Mouse (Mus musculus) forebrain, embryonic 14.5 days (tissue): Measurements from ENCODE around the gene Tubb5. TPM values are rescaled to one million over a fixed set of nuclear protein-coding genes. Genes with fewer than 3 reads are reported as not detected.

Experiments used
- ATAC-seq: fragments of 200-750 bp; cut with Nextera tagmentation; 2 replicates; pipeline ENCODE4 v1.8.0; 2017; ENCODE audit warnings: mild to moderate bottlenecking, moderate library complexity
- DNase-seq: peaks from one replicate; pipeline ENCODE4 v3.0.0-alpha.2; 2015; ENCODE audit warnings: low spot score
- H3K27ac ChIP-seq: fragments of 300-500 bp; sonication (generic); 2 replicates; pipeline ENCODE4 v1.5.1; 2014; ENCODE audit warnings: low read depth, mild to moderate bottlenecking, control low read depth, low read length, moderate library complexity
- H3K27me3 ChIP-seq: fragments of 300-500 bp; sonication (generic); replicated peaks from 2 replicates; pipeline ENCODE4 v1.6.1; 2014; ENCODE audit warnings: low read length, control low read depth, mixed read lengths; ENCODE audit not compliant: control insufficient read depth, insufficient read depth
- H3K36me3 ChIP-seq: fragments of 300-500 bp; sonication (generic); 2 replicates; pipeline ENCODE4 v1.6.1; 2014; ENCODE audit warnings: low read length, control low read depth; ENCODE audit not compliant: control insufficient read depth, insufficient read depth
- H3K4me1 ChIP-seq: fragments of 300-500 bp; sonication (generic); 2 replicates; pipeline ENCODE4 v1.6.1; 2014; ENCODE audit warnings: antibody characterized with exemption, low read length, control low read depth; ENCODE audit not compliant: control insufficient read depth, insufficient read depth
- H3K4me2 ChIP-seq: fragments of 300-500 bp; sonication (generic); 2 replicates; pipeline ENCODE4 v1.6.1; 2014; ENCODE audit warnings: mild to moderate bottlenecking, control low read depth, low read length
- H3K4me3 ChIP-seq: fragments of 300-500 bp; sonication (generic); 2 replicates; pipeline ENCODE4 v1.5.1; 2014; ENCODE audit warnings: low read depth, low read length, control low read depth
- H3K9ac ChIP-seq: fragments of 300-500 bp; sonication (generic); 2 replicates; pipeline ENCODE4 v1.6.1; 2014; ENCODE audit warnings: mild to moderate bottlenecking, low read length, control low read depth, moderate library complexity
- H3K9me3 ChIP-seq: fragments of 300-500 bp; sonication (generic); replicated peaks from 2 replicates; pipeline ENCODE4 v1.6.1; 2016; ENCODE audit warnings: low read length, control low read depth, mixed read lengths; ENCODE audit not compliant: control insufficient read depth
- WGBS: fragments of 180-500 bp; shearing (Covaris S2); extraction: QIAGEN DNeasy Blood & Tissue Kit; methylation state at CpG from one replicate; pipeline ENCODE4 v1.1.7; 2014; 5-methylcytosine and 5-hydroxymethylcytosine counted together
- polyA plus RNA-seq: library from polyadenylated mRNA; unstranded; fragments of >200 nt; fragmentation: Nextera tagmentation; extraction: Ambion mirVana; gene quantifications from 2 replicates; pipeline ENCODE4 v1.2.1, GENCODE M21; 2014

Gene Tubb5
- polyA plus RNA-seq, 1 experiment from 2014 or later, result 2,004 TPM

GRCm38 (mm10) chr17:35870151-35870883 is 32.2 kb upstream of the Tubb5 start:
- Histone ChIP-seq H3K9ac (peak overlapping the region; percentile 72), H3K27ac (peak overlapping the region; percentile 18; the same call in 1 of the 2 replicates), H3K9me3 (peaks cover 4% of the 10 kb centered on the region; the same call in 1 of the 2 replicates), H3K4me3 (peak overlapping the region; percentile 59), H3K36me3 (peaks cover 33% of the 10 kb centered on the region), H3K27me3 (no peaks in the 10 kb centered on the region), H3K4me1 (peaks cover 33% of the 10 kb centered on the region), H3K4me2 (peak overlapping the region; percentile 92)
- WGBS, result 76% methylated on average over 9 of the region's 9 CpGs
- DNase-seq (no peak), ATAC-seq (no peak)

- 3% methylated on average over 7 of the region's 7 CpGs for WGBS
- Histone ChIP-seq H3K4me1 (peaks cover 33% of the 10 kb centered on the region), H3K36me3 (peaks cover 25% of the 10 kb centered on the region), H3K27ac (peak overlapping the region; percentile 55; the same call in 1 of the 2 replicates), H3K4me2 (peak overlapping the region; percentile 92), H3K9me3 (peaks cover 4% of the 10 kb centered on the region; the same call in 1 of the 2 replicates), H3K9ac (peak overlapping the region; percentile 72), H3K4me3 (peak overlapping the region; percentile 59), H3K27me3 (no peaks in the 10 kb centered on the region)
- ATAC-seq (no peak), DNase-seq (peak; percentile 10)
Observed at GRCm38 (mm10) chr17:35869346-35870067, 31.4 kb upstream of the Tubb5 start.

DNA sequence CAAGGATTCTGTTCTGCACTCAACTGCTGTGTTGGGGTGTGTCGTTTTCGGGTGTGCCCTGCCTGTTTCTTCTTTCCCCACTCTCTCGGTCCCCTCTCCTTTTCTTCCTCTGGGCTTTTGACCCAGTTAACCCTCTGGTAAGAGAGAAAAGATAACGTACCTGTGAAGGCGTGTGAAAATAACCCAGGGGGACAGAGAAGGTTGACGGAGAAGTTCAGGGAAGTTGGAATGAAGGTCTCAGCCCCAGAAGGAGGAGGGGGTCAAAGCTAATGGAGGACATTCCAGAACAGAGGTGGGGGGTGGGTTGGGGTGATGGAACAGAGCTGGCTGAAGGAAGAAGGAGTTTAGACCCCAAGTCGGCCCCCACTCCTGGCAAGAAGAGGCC is 30.8 kb upstream of the Tubb5 start:
- peak overlapping the region; percentile 59 for H3K4me3 ChIP-seq
- peaks cover 33% of the 10 kb centered on the region for H3K4me1 ChIP-seq
- ATAC-seq (no peak), DNase-seq (no peak)
- H3K9ac ChIP-seq, result peak overlapping the region; percentile 72
- no peak overlapping the region for H3K27ac ChIP-seq
- H3K9me3 ChIP-seq, result peaks cover 4% of the 10 kb centered on the region; the same call in 1 of the 2 replicates
- 4% methylated on average over 7 of the region's 7 CpGs for WGBS
- H3K4me2 ChIP-seq, result peak overlapping the region; percentile 92
- peaks cover 19% of the 10 kb centered on the region for H3K36me3 ChIP-seq
- H3K27me3 ChIP-seq, result no peaks in the 10 kb centered on the region

- Histone ChIP-seq H3K4me1 (peaks cover 33% of the 10 kb centered on the region), H3K27me3 (no peaks in the 10 kb centered on the region), H3K9ac (peak overlapping the region; percentile 72), H3K9me3 (peaks cover 4% of the 10 kb centered on the region; the same call in 1 of the 2 replicates), H3K36me3 (peaks cover 19% of the 10 kb centered on the region), H3K4me3 (peak overlapping the region; percentile 59), H3K27ac (peak overlapping the region; percentile 21; the same call in 1 of the 2 replicates), H3K4me2 (peak overlapping the region; percentile 92)
- ATAC-seq (no peak), DNase-seq (no peak)
- 40% methylated on average over 14 of the region's 17 CpGs for WGBS
Observed at GRCm38 (mm10) chr17:35868165-35868820, 30.2 kb upstream of the Tubb5 start.

DNA sequence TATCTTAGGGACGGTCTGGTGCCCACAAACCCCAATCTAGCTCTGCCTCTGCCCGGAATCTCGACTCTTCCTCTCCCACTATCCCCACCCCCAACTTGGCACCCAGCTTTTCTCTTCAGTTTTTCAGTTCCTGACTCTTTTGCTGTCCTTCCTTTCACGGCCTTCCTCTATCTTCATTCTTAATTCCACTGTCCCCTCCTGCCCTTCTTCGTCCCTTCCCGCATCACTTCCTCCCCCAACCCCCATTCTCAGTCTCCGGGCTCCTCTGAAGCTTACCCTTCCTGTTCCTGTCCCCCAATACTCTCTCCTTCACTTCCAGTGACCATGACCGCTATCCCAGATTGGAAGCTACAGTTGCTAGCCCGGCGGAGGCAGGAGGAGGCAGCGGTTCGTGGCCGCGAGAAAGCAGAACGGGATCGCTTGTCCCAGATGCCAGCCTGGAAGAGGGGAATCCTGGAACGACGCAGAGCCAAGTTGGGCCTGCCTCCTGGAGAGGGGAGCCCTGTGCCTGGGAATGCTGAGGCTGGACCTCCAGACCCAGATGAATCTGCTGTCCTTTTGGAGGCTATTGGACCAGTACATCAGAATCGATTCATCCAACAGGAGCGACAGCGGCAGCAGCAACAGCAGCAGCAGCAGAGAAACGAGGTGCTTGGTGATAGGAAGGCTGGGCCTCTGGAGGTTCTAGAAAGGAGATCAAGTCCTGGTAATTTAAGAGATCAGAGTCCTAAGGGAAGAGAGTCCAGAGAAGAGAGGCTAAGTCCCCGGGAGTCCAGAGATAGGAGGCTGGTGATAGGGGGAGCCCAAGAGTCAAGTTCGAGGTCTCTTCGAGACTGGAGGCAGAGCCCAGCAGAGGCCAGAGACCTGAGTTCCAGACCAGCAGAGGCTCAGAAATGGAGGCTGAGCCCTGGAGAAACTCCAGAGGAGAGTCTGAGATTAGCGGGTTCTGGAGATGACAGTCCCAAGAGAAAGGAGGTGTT is 29.1 kb upstream of the Tubb5 start:
- Histone ChIP-seq H3K4me2 (peak overlapping the region; percentile 92), H3K9me3 (peaks cover 4% of the 10 kb centered on the region; the same call in 1 of the 2 replicates), H3K4me3 (peak overlapping the region; percentile 59), H3K27ac (peak overlapping the region; percentile 96), H3K27me3 (no peaks in the 10 kb centered on the region), H3K9ac (peak overlapping the region; percentile 72), H3K36me3 (peaks cover 14% of the 10 kb centered on the region), H3K4me1 (peaks cover 33% of the 10 kb centered on the region)
- ATAC-seq (no peak), DNase-seq (peak; percentile 28)
- 8% methylated on average over 26 of the region's 26 CpGs for WGBS

DNA sequence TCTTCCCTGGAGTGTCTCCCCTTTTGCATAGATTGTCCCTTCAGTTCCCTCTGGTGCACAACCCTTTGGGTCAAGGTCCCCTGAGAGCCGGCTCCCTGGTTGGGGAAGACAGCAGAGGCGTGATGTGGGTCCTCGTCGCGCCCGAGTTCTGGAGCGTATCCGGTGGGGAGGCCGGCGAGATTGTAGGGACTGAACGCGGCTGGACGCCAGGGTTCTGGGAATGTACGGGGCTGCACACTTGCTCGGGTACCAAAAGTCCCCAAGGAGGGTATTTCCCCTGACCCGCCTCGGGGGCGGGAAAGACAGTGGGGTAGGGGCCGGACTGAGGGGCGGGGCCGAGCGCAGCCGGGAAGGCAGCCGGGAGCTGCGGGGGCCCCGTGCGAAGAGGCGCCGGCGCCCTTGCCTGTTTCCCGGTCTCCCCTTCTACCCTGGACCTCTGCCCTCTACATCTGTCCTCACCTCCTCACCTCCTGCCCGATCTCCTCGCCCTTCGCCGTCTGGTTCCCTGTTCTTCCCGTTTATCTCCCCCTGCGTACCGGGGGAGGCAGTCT is 28.2 kb upstream of the Tubb5 start:
- H3K9me3 ChIP-seq, result peaks cover 3% of the 10 kb centered on the region; the same call in 1 of the 2 replicates
- peak overlapping the region; percentile 96 for H3K27ac ChIP-seq
- peak overlapping the region; percentile 72 for H3K9ac ChIP-seq
- no peaks in the 10 kb centered on the region for H3K27me3 ChIP-seq
- DNase-seq (peak; percentile 61), ATAC-seq (peak; percentile 38)
- peak overlapping the region; percentile 92 for H3K4me2 ChIP-seq
- WGBS, result 0% methylated on average over 35 of the region's 38 CpGs
- H3K4me3 ChIP-seq, result peak overlapping the region; percentile 59
- H3K4me1 ChIP-seq, result peaks cover 36% of the 10 kb centered on the region
- peaks cover 13% of the 10 kb centered on the region for H3K36me3 ChIP-seq

DNA sequence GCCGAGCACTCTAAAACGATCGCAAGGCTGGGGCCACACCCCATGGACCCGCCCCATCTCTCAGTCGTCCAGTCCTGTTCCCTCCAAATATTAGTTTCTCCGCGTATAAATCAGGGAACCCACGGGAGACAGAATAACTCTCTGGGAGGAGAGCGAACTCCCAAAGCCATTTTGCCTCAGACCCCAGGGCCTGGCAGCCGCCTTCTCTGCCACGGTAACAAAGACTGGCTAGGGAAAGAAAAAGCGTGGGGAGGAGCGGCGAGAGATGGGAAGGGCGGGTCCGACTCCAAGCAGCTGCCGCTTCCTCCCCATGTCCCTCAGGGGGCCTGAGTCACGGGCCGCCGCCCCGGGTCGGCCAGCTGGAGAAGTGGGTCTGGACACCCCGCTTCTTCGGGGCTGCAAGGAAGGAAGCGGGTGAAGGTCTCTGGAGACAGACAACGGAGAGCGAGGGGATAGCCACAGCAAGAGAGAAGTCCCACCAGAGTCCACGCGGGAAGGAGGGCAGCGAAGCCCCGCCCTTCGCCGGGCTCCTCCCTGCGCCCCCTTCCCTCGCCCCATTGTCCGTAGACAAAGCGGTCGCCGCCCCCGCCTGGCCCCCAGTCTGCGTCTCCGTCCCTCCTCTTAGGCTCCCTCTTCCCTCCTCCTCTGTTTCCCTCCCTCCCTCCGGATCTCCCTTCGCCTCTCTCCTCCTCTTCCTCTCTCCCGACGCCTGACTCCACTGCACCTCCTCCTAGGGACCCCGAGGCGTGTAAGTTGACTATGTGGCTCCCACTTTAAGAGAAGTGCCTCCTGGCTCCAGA is 27.6 kb upstream of the Tubb5 start, which contains the start of gene Ppp1r18:
Gene Ppp1r18 (plus strand): TSS at position 113 of the 800 bp plus-strand sequence.
- H3K4me3 ChIP-seq, result peak within 1 kb of the TSS; percentile 59
- H3K27me3 ChIP-seq, result no peaks in the 10 kb centered on the region
- DNase-seq (peak; percentile 84), ATAC-seq (peak; percentile 68)
- H3K4me2 ChIP-seq, result peak within 1 kb of the TSS; percentile 92
- peak within 1 kb of the TSS; percentile 72 for H3K9ac ChIP-seq
- H3K27ac ChIP-seq, result peak within 1 kb of the TSS; percentile 96
- H3K36me3 ChIP-seq, result peaks cover 6% of the 10 kb centered on the region; the same call in 1 of the 2 replicates
- H3K9me3 ChIP-seq, result no peaks in the 10 kb centered on the region
- under 1% methylated on average over 45 of the region's 48 CpGs for WGBS
- H3K4me1 ChIP-seq, result peaks cover 36% of the 10 kb centered on the region
